Comparison of ENCODE assay signal across 14 mouse cellular contexts in the genomic region with DNA sequence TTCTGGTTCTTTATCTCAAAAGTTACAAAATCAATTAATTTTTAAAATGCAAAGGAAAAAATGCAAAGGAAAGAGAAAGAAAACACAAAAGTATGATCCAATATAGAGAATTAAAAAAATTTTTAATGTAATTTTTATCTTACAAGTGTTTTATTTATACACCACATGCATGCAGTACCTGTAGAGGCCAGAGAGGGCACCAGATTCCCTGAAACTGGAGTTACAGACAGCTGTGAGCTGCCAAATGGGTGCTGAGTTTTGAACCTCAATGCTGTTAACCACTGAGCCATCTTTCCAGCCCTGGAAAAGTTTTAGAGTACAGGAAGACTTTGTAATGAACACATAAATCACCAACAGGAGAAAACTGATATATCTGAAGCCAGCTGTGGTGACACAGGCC. TPM values are rescaled to one million over a fixed set of nuclear protein-coding genes. Genes with fewer than 3 reads are reported as not detected.
A peak's percentile ranks its signal among the peaks of the same experiment; 100 is the strongest.
DNase-seq lines count a peak whose midpoint lies in the region; ATAC-seq and TF ChIP-seq lines count a peak whose summit lies in the region.
"Had no signal": no experiment of that assay in that cellular context is flagged by ENCODE, and none has a peak within 500 bp of the region (broad histone marks: within the 10 kb centered on the region; RNA-seq: fewer than 3 reads in every experiment).

No protein-coding gene starts in this region.

- no peaks in the 10 kb centered on the region for H3K4me1 ChIP-seq in forebrain, postnatal 0 days (ENCODE audit: insufficient read depth)
- H3K4me1 ChIP-seq in forebrain, embryonic 14.5 days (ENCODE audit: control insufficient read depth, insufficient read depth, low read length), result no peaks in the 10 kb centered on the region
- no peaks in the 10 kb centered on the region for H3K4me1 ChIP-seq in liver, embryonic 14.5 days (replicated peaks; ENCODE audit: control insufficient read depth in 2 of 2, insufficient read depth in 2 of 2, low read length in 1 of 2)
- no peaks in the 10 kb centered on the region for H3K4me1 ChIP-seq in CH12.LX (ENCODE audit: control insufficient read depth in 1 of 2, insufficient read depth in 2 of 2)
- H3K4me1 ChIP-seq in cortical plate, adult 2 months (ENCODE audit: control insufficient read depth, insufficient read depth, low read length), result no peaks in the 10 kb centered on the region
- H3K4me1 ChIP-seq: heart, embryonic 12.5 days; liver, embryonic 13.5 days had no signal

- no peak for ATAC-seq in forebrain, postnatal 0 days
- no peak for ATAC-seq in forebrain, embryonic 14.5 days
- no peak for ATAC-seq in liver, embryonic 14.5 days (ENCODE audit: insufficient read depth)

- H3K9ac ChIP-seq in forebrain, postnatal 0 days, result no peak overlapping the region
- no peak overlapping the region for H3K9ac ChIP-seq in forebrain, embryonic 14.5 days (ENCODE audit: low read length)
- H3K9ac ChIP-seq in liver, embryonic 14.5 days (replicated peaks), result no peak overlapping the region
- no peak overlapping the region for H3K9ac ChIP-seq in CH12.LX (ENCODE audit: insufficient read depth, low read depth)
- H3K9ac ChIP-seq: heart, embryonic 12.5 days; liver, embryonic 13.5 days; midbrain, embryonic 12.5 days; neural tube, embryonic 13.5 days had no signal

- no peaks in the 10 kb centered on the region for H3K79me2 ChIP-seq in CH12.LX (replicated peaks; ENCODE audit: control insufficient read depth, extremely low read depth, insufficient read depth, poor library complexity, severe bottlenecking)

- TF ChIP-seq POLR2A in CH12.LX (IDR thresholded peaks at IDR 0.05; ENCODE audit: low read depth, low read length), result no peak
- TF ChIP-seq POLR2A in cortical plate, adult 2 months (IDR thresholded peaks at IDR 0.05; ENCODE audit: extremely low read depth, insufficient read depth, low read length), result no peak

- dilution Hi-C loops in CH12.LX (cut with MboI; ENCODE audit: extremely low pct_ligation_motif_present, extremely low pct_unique_long_range_greater_than_20kb, low sequenced_read_pairs), result no loop called here

- H3K4me2 ChIP-seq in forebrain, postnatal 0 days (ENCODE audit: low read depth), result no peak overlapping the region
- H3K4me2 ChIP-seq in forebrain, embryonic 14.5 days (ENCODE audit: low read length), result no peak overlapping the region
- H3K4me2 ChIP-seq in liver, embryonic 14.5 days (ENCODE audit: low read depth), result no peak overlapping the region
- H3K4me2 ChIP-seq in CH12.LX (ENCODE audit: insufficient read depth, low read depth, poor library complexity, severe bottlenecking), result no peak overlapping the region
- H3K4me2 ChIP-seq: heart, embryonic 12.5 days; liver, embryonic 13.5 days; midbrain, embryonic 12.5 days; neural tube, embryonic 13.5 days had no signal

- no peaks in the 10 kb centered on the region for H3K36me3 ChIP-seq in forebrain, postnatal 0 days (ENCODE audit: insufficient read depth)
- no peaks in the 10 kb centered on the region for H3K36me3 ChIP-seq in forebrain, embryonic 14.5 days (ENCODE audit: control insufficient read depth, insufficient read depth, low read length)
- no peaks in the 10 kb centered on the region for H3K36me3 ChIP-seq in liver, embryonic 14.5 days (replicated peaks; ENCODE audit: control insufficient read depth, insufficient read depth, low read depth)
- no peaks in the 10 kb centered on the region for H3K36me3 ChIP-seq in CH12.LX (replicated peaks in 1 of 2; ENCODE audit: control insufficient read depth in 1 of 2, insufficient read depth in 1 of 2, low read length in 1 of 2)
- H3K36me3 ChIP-seq: liver, embryonic 13.5 days had no signal

- in situ Hi-C loops in CH12.LX (cut with MboI; ENCODE audit: low pct_ligation_motif_present, low pct_unique_long_range_greater_than_20kb, low sequenced_read_pairs), result no loop called here

- H3K9me3 ChIP-seq in forebrain, postnatal 0 days (ENCODE audit: low read length), result no peaks in the 10 kb centered on the region
- H3K9me3 ChIP-seq in forebrain, embryonic 14.5 days (replicated peaks; ENCODE audit: control insufficient read depth, low read length), result peaks cover 4% of the 10 kb centered on the region; the same call in 1 of the 2 replicates
- no peaks in the 10 kb centered on the region for H3K9me3 ChIP-seq in liver, embryonic 14.5 days (ENCODE audit: control insufficient read depth, low read length)
- H3K9me3 ChIP-seq in CH12.LX (replicated peaks; ENCODE audit: low read length), result peaks cover 5% of the 10 kb centered on the region
- H3K9me3 ChIP-seq: liver, embryonic 13.5 days; midbrain, embryonic 12.5 days had no signal

- no peak for DNase-seq in forebrain, postnatal 0 days
- DNase-seq in forebrain, embryonic 14.5 days (ENCODE audit: low spot score), result no peak
- DNase-seq in liver, embryonic 14.5 days (ENCODE audit: low read depth in 3 of 3, low spot score in 3 of 3), result no peak
- DNase-seq in liver (no peak), CH12.LX (ENCODE audit: extremely low read depth) (no peak)
- no peak for DNase-seq in left cerebral cortex, adult 11 months (ENCODE audit: low spot score)
- no peak for DNase-seq in adrenal gland, postnatal 36 days
- DNase-seq: cerebellum, adult 8-10 months; layer of hippocampus, adult 9-11 months; liver, embryonic 13.5 days had no signal

- peak; percentile 47 for TF ChIP-seq CTCF in forebrain, postnatal 0 days (IDR thresholded peaks at IDR 0.05; ENCODE audit: low read depth)
- TF ChIP-seq CTCF in liver, embryonic 14.5 days (IDR thresholded peaks at IDR 0.05; ENCODE audit: low read depth), result peak; percentile 54; the same call in 1 of the 2 replicates
- peak; percentile 30 to 48; a peak in 3 of 4 replicates for TF ChIP-seq CTCF in CH12.LX (conservative IDR thresholded peaks at IDR 0.05 in 1 of 2, IDR thresholded peaks at IDR 0.05 in 1 of 2; ENCODE audit: low read depth in 2 of 2, low read length in 2 of 2)
- TF ChIP-seq CTCF in cortical plate, adult 2 months (IDR thresholded peaks at IDR 0.05; ENCODE audit: extremely low read depth, insufficient read depth, low read length), result 0 out of 2 replicates have a peak, but pooled peaks have one; percentile 7

- H3K27me3 ChIP-seq in forebrain, postnatal 0 days (ENCODE audit: insufficient read depth, low read length), result no peaks in the 10 kb centered on the region
- H3K27me3 ChIP-seq in forebrain, embryonic 14.5 days (replicated peaks; ENCODE audit: control insufficient read depth, insufficient read depth, low read length), result no peaks in the 10 kb centered on the region
- H3K27me3 ChIP-seq in liver, embryonic 14.5 days (ENCODE audit: control insufficient read depth, insufficient read depth, low read length), result no peaks in the 10 kb centered on the region
- H3K27me3 ChIP-seq in CH12.LX (replicated peaks), result no peaks in the 10 kb centered on the region
- H3K27me3 ChIP-seq: heart, embryonic 12.5 days; liver, embryonic 13.5 days; midbrain, embryonic 12.5 days; neural tube, embryonic 13.5 days had no signal

- peak; percentile 13 for TF ChIP-seq RAD21 in CH12.LX (IDR thresholded peaks at IDR 0.05; ENCODE audit: low read depth, low read length)

- H3K4me3 ChIP-seq in forebrain, postnatal 0 days (ENCODE audit: low read depth, low read length), result no peak overlapping the region
- no peak overlapping the region for H3K4me3 ChIP-seq in forebrain, embryonic 14.5 days (ENCODE audit: low read depth, low read length)
- no peak overlapping the region for H3K4me3 ChIP-seq in liver, embryonic 14.5 days (ENCODE audit: insufficient read depth in 1 of 2, low read depth in 2 of 2, low read length in 2 of 2)
- H3K4me3 ChIP-seq in CH12.LX (replicated peaks in 1 of 3; ENCODE audit: low read depth in 2 of 3, low read length in 2 of 3, poor library complexity in 1 of 3), result no peak overlapping the region
- H3K4me3 ChIP-seq in cortical plate, adult 2 months (ENCODE audit: insufficient read depth, low read length), result no peak overlapping the region
- H3K4me3 ChIP-seq: heart, embryonic 12.5 days; liver, embryonic 13.5 days; midbrain, embryonic 12.5 days; neural tube, embryonic 13.5 days had no signal

- no peak for TF ChIP-seq EP300 in liver, embryonic 14.5 days (IDR thresholded peaks at IDR 0.05; ENCODE audit: low read depth)
- no peak for TF ChIP-seq EP300 in CH12.LX (IDR thresholded peaks at IDR 0.05; ENCODE audit: low read length)

- no peak overlapping the region for H3K27ac ChIP-seq in forebrain, postnatal 0 days (ENCODE audit: low read depth, low read length)
- no peak overlapping the region for H3K27ac ChIP-seq in forebrain, embryonic 14.5 days (ENCODE audit: low read depth, low read length)
- H3K27ac ChIP-seq in liver, embryonic 14.5 days, result no peak overlapping the region
- no peak overlapping the region for H3K27ac ChIP-seq in CH12.LX (ENCODE audit: insufficient read depth, low read depth)
- no peak overlapping the region for H3K27ac ChIP-seq in cortical plate, adult 2 months (ENCODE audit: insufficient read depth, low read length)
- H3K27ac ChIP-seq: liver, embryonic 13.5 days; midbrain, embryonic 12.5 days; neural tube, embryonic 13.5 days had no signal

TF ChIP-seq in CH12.LX, 34 proteins besides CTCF, POLR2A, EP300 and RAD21:
- TF ChIP-seq TCF12 (IDR thresholded peaks at IDR 0.05; ENCODE audit: low read depth, low read length), result no peak

RNA-seq across cellular contexts. Expression of gene Rab31, which starts 22.3 kb away (rescaled TPM):
- total RNA-seq in forebrain, postnatal 0 days (2014; rRNA removed), result 92.8 and 110 TPM in 2 replicates
- polyA plus RNA-seq in forebrain, postnatal 0 days (2015; fragmentation: Nextera tagmentation; extraction: Ambion mirVana), result 74.0 and 79.3 TPM in 2 replicates
- 88.8 and 92.6 TPM in 2 replicates for polyA plus RNA-seq in forebrain, embryonic 14.5 days (2014; fragmentation: Nextera tagmentation; extraction: Ambion mirVana)
- polyA plus RNA-seq in liver, embryonic 14.5 days (2012; rRNA removed), result 2.0 and 2.7 TPM in 2 replicates
- 5.0 and 5.3 TPM in 2 replicates for polyA plus RNA-seq in liver, embryonic 14.5 days (2014; fragmentation: Nextera tagmentation; extraction: Ambion mirVana)
- total RNA-seq in CH12.LX (2012; rRNA removed), result 2.8 and 3.2 TPM in 2 replicates
- total RNA-seq in CH12.LX (2014; rRNA removed), result 0.82 and 1.2 TPM in 2 replicates
- polyA plus RNA-seq in CH12.LX (2012; ENCODE audit: insufficient read length, low read depth), result 0.48 and 0.79 TPM in 2 replicates
- 78.3 and 84.6 TPM in 2 replicates for polyA plus RNA-seq in cortical plate, adult 2 months (2012; rRNA removed)
- total RNA-seq in adrenal gland, postnatal 36 days (2021), result 10 to 100 TPM; 40.9 to 50.1 TPM

RNA-seq across cellular contexts. Expression of gene Ppp4r1, which starts 32.1 kb away (rescaled TPM):
- 51.0 and 59.2 TPM in 2 replicates for total RNA-seq in forebrain, postnatal 0 days (2014; rRNA removed)
- polyA plus RNA-seq in forebrain, postnatal 0 days (2015; fragmentation: Nextera tagmentation; extraction: Ambion mirVana), result 20.7 and 28.7 TPM in 2 replicates
- 37.1 and 43.4 TPM in 2 replicates for polyA plus RNA-seq in forebrain, embryonic 14.5 days (2014; fragmentation: Nextera tagmentation; extraction: Ambion mirVana)
- polyA plus RNA-seq in liver, embryonic 14.5 days (2012; rRNA removed), result 8.7 and 11.1 TPM in 2 replicates
- polyA plus RNA-seq in liver, embryonic 14.5 days (2014; fragmentation: Nextera tagmentation; extraction: Ambion mirVana), result 6.7 and 8.0 TPM in 2 replicates
- total RNA-seq in CH12.LX (2012; rRNA removed), result 11.2 and 13.6 TPM in 2 replicates
- total RNA-seq in CH12.LX (2014; rRNA removed), result 12.9 and 13.0 TPM in 2 replicates
- 17.1 and 21.7 TPM in 2 replicates for polyA plus RNA-seq in CH12.LX (2012; ENCODE audit: insufficient read length, low read depth)
- 72.1 and 79.9 TPM in 2 replicates for polyA plus RNA-seq in cortical plate, adult 2 months (2012; rRNA removed)
- total RNA-seq in adrenal gland, postnatal 36 days (2021), result 10 to 100 TPM; 67.6 to 72.7 TPM

Comparison
In these comparisons a context has a peak if more than half of its experiments do, and no peak if none do; other contexts are left out.
1. RNA of gene Rab31, which starts 22.3 kb away (polyA plus RNA-seq): 88.8 to 92.6 TPM in forebrain, embryonic 14.5 days, 78.3 to 84.6 TPM in cortical plate, adult 2 months and 74.0 to 79.3 TPM in forebrain, postnatal 0 days; 2.0 to 5.3 TPM in liver, embryonic 14.5 days and 0.48 to 0.79 TPM in CH12.LX; every median in the first group is over 10 times any median in the second.
2. Peak in every context shown above with its lines, with median percentiles within 50 percentile points of each other: CTCF ChIP-seq.